Mouse (Mus musculus) cerebellum, postnatal 10 days (tissue): ENCODE measurements around the gene Psmc1.

Experiments
- DNase-seq, 2 experiments: peaks; one replicate each; pipeline ENCODE4 v3.0.0; 2021; ENCODE audit warnings: mixed read lengths in 2 of 2

Psmc1 gene

GRCm38 (mm10) chr12:100124913-100125798 is 15.2 kb downstream of the Psmc1 start:
- DNase-seq: peak in 1 of 2 experiments; percentile 30

GRCm38 (mm10) chr12:100126968-100127865 is 17.3 kb downstream of the Psmc1 start:
- no peak for DNase-seq

GRCm38 (mm10) chr12:100127866-100128480 is 18.0 kb downstream of the Psmc1 start:
- peak in 1 of 2 experiments; percentile 23 for DNase-seq

- no peak for DNase-seq
These were observed 18.6 kb downstream of the Psmc1 start for GRCm38 (mm10) chr12:100128522-100128921.

GRCm38 (mm10) chr12:100128961-100129360 is 19.0 kb downstream of the Psmc1 start:
- no peak for DNase-seq

GRCm38 (mm10) chr12:100131167-100131566 is 21.2 kb downstream of the Psmc1 start:
- peak in 1 of 2 experiments; percentile 21 for DNase-seq

- DNase-seq: peak; percentile 86 to 92
These were observed 21.7 kb downstream of the Psmc1 start for GRCm38 (mm10) chr12:100131655-100132054.

- DNase-seq: peak; percentile 86 to 90
These were observed 24.5 kb downstream of the Psmc1 start for GRCm38 (mm10) chr12:100134395-100134936.

GRCm38 (mm10) chr12:100135117-100135516 is 25.2 kb downstream of the Psmc1 start:
- peak in 1 of 2 experiments; percentile 16 for DNase-seq

- DNase-seq: no peak
These were observed 33.0 kb downstream of the Psmc1 start for GRCm38 (mm10) chr12:100142848-100143523.

GRCm38 (mm10) chr12:100143737-100144136 is 33.8 kb downstream of the Psmc1 start:
- DNase-seq: no peak

GRCm38 (mm10) chr12:100144269-100144668 is 34.3 kb downstream of the Psmc1 start:
- DNase-seq: no peak

GRCm38 (mm10) chr12:100152466-100152865 is 42.5 kb downstream of the Psmc1 start:
- no peak for DNase-seq

GRCm38 (mm10) chr12:100159261-100159975 is 49.5 kb downstream of the Psmc1 start, which contains the start of gene Nrde2:
Gene Nrde2, minus strand, starts transcription at chr12:100159653.
- DNase-seq: peak; percentile 92 to 94

- DNase-seq: no peak
These were observed 55.1 kb downstream of the Psmc1 start for GRCm38 (mm10) chr12:100164991-100165500.

- peak; percentile 86 to 87 for DNase-seq
These were observed 56.2 kb downstream of the Psmc1 start for GRCm38 (mm10) chr12:100166177-100166576.

GRCm38 (mm10) chr12:100166939-100167338 is 57.0 kb downstream of the Psmc1 start:
- DNase-seq: peak; percentile 66 to 68

GRCm38 (mm10) chr12:100167502-100167901 is 57.5 kb downstream of the Psmc1 start:
- DNase-seq: peak; percentile 13 to 22

GRCm38 (mm10) chr12:100167931-100168871 is 58.2 kb downstream of the Psmc1 start:
- peak; percentile 87 to 89 for DNase-seq

GRCm38 (mm10) chr12:100172481-100172880 is 62.5 kb downstream of the Psmc1 start:
- DNase-seq: peak; percentile 55 to 62
